Mouse (Mus musculus) duodenum, adult 2 months (tissue): ENCODE results near the gene Kdm7a. TPM values are rescaled to one million over a fixed set of nuclear protein-coding genes. Genes with fewer than 3 reads are reported as not detected.

Source experiments
- polyA plus RNA-seq: library from polyadenylated mRNA; depleted of rRNA; stranded (reverse); fragments of >200 nt; gene quantifications from 2 replicates; pipeline ENCODE4 v1.2.3, GENCODE M21; 2012; ENCODE audit warnings: low replicate concordance; rRNA removed

Gene Kdm7a
- 0.65 and 1.4 TPM in 2 replicates for polyA plus RNA-seq

DNA sequence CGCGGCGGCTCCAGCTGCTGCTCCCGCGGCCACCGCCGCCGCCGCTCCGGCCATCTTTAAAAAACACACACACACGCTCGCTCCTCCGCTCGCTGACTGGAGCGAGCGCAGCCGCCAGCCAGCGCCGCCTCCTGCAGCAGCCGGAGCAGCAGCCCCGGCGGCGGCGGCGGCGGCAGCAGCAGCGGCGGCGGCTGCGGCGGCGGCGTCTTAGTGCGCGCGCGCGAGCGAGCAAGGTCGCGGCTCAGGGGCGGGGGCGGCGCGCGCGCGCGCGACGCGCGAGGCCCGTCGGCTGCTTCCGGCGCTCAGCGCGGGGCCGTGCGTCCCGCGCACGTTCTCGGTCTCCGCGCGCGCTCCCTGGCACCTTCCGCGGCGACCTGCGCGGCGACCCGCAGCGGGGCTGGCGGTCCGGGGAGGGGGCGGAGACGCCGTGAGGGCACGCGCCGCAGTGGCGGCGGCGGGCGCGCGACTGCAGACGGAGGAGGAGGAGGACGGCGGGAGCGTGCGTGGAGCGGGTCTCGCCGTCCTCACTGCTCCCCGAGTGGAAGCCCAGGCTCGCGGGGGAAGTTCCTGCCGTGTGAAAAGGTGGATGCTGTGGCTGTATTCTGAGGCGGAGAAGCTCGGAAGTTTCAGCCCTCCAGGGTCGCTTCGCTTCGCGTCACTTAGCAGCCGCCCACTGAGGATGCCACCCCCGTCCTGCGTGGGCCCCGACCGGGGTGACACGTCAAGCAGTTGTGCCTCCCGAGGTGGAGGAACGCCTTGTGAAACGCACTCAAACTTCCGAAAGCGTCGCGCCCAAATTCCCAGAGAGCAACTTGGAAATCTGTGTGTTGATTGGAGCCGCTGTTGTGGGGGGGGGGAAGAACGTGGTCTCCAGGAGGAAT lies at the start of gene Kdm7a:
Gene Kdm7a (minus strand): TSS at position 209 of the 881 bp plus-strand sequence.

DNA sequence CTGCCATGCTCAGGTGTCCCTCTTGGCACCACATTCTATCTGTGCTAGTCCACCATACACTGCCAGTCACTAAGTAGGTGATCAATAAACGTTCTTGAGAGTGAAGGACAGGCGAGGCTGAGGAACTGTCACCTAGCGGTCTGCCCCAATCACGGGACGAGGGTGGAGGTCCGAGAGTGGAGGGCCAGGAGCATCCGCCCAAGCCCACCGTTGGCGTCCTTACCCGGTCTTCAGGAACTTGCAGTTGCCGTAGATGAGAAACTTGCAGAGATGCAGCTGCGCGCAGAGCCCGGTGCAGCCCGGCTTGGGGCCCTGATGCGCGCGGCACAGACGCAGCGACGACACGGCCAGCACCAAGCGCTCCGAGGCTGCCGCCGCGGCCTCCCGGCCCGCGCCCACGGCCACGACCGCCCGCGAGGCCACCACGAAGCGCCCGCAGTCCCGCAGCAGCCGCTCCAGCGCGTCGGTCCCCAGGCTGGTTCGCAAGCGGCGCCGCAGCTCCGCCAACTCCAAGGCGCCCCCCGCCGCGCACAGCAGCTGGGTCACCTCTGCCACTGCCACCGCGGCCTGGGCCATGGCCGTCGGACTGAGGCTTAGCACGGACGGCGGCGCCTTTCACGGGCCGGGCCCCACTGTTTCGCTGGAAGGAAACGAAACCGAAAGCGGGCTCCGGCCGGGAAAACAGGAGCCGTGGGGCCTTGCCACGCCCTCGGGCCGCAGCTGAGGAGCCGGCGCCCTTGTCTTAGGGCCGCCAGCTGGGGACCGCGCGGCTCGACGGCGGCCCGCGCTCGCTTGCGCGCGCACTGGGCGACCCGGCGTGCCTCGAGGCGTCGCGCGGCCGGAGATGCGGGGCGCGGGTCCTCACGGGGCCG lies 88.8 kb downstream of the Kdm7a start, which contains the start of gene Parp12:
Gene Parp12 (minus strand): TSS at position 766 of the 872 bp plus-strand sequence.

Other genes with a start within 250 kb of the Kdm7a start
- gene Parp12, start 88.4 kb downstream of the Kdm7a start, polyA plus RNA-seq = 23.7 and 64.2 TPM in 2 replicates
- gene Slc37a3, start 170.9 kb upstream of the Kdm7a start, polyA plus RNA-seq = 9.3 and 13.8 TPM in 2 replicates
- 3.3 and 5.4 TPM in 2 replicates for gene Rab19, start 174.4 kb upstream of the Kdm7a start, polyA plus RNA-seq
- gene Mkrn1, start 213.7 kb upstream of the Kdm7a start, polyA plus RNA-seq = 45.1 and 75.5 TPM in 2 replicates